In the genomic region with DNA sequence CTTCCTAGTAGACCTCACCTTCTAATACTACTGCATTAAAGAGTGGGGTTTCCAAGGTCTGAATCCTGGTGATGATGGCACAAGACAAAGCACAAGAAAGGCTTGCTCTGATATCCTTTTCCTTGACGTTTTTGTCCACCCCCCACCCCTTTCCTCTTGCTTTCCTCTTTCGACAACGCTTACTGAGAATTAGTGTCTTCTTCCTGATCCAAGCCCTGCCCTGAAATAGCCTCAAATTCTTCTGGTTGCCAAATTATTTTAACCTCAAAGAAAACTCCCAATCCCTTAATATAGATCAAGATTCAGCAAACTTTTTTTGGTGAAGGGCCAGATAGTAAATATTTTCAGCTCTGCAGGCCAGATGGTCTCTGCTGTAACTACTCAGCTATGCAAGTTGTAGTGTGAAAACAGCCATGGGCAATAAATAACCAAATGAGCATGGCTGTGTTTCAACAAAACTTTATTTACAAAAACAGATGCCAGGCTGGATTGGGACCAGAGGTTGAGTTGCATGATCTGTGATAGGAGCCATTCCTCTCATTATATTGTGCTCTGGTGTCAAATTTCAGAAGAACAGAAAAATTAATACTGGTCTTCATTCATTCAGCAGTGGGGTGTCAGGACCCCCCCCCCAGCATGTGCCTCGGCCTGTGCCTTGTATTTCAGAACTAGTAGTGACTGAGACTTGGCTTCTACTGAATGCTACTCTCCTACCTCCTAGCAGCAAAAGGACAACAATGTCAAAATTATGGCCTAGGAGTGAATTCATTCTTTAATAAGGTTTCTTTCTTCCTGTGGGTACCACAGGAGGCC, we compare ENCODE assay signal across 10 mouse cellular contexts.
A peak's percentile ranks its signal among the peaks of the same experiment; 100 is the strongest.
DNase-seq lines count a peak whose midpoint lies in the region; ATAC-seq and TF ChIP-seq lines count a peak whose summit lies in the region.
"Had no signal": no experiment of that assay in that cellular context is flagged by ENCODE, and none has a peak within 500 bp of the region (broad histone marks: within the 10 kb centered on the region; RNA-seq: fewer than 3 reads in every experiment).

No protein-coding gene starts in this region.

- 34% methylated on average over 4 of the region's 4 CpGs for WGBS in lung, embryonic 14.5 days

- TF ChIP-seq POLR2A in brain, embryonic 14.5 days (IDR thresholded peaks at IDR 0.05; ENCODE audit: borderline replicate concordance, extremely low read depth, insufficient read depth, insufficient read length, poor library complexity, severe bottlenecking): no peak

- no peaks in the 10 kb centered on the region for H3K36me3 ChIP-seq in lung, embryonic 14.5 days (ENCODE audit: insufficient read depth)
- H3K36me3 ChIP-seq: liver, embryonic 13.5 days; midbrain, embryonic 10.5 days had no signal

- no peaks in the 10 kb centered on the region for H3K27me3 ChIP-seq in lung, embryonic 14.5 days (ENCODE audit: insufficient read depth, low read length)
- H3K27me3 ChIP-seq: liver, embryonic 13.5 days had no signal

- TF ChIP-seq CTCF in lung, embryonic 14.5 days (IDR thresholded peaks at IDR 0.05; ENCODE audit: low read depth): no peak
- TF ChIP-seq CTCF in brain, embryonic 14.5 days (IDR thresholded peaks at IDR 0.05; ENCODE audit: borderline replicate concordance, extremely low read depth, insufficient read depth, insufficient read length): no peak

- H3K27ac ChIP-seq in lung, embryonic 14.5 days (ENCODE audit: low read depth): peak overlapping the region; percentile 30; the same call in 1 of the 2 replicates
- H3K27ac ChIP-seq: liver, embryonic 13.5 days; midbrain, embryonic 10.5 days had no signal

- H3K4me2 ChIP-seq in lung, embryonic 14.5 days: no peak overlapping the region
- H3K4me2 ChIP-seq: liver, embryonic 13.5 days had no signal

- H3K4me1 ChIP-seq in lung, embryonic 14.5 days (ENCODE audit: insufficient read depth): no peaks in the 10 kb centered on the region; the same call in 1 of the 2 replicates
- H3K4me1 ChIP-seq: liver, embryonic 13.5 days; midbrain, embryonic 10.5 days had no signal

- peak; percentile 83 for DNase-seq in lung, embryonic 14.5 days
- DNase-seq in lung, postnatal 4 days: no peak
- DNase-seq in brain, embryonic 14.5 days (ENCODE audit: low read depth): peak; percentile 74
- DNase-seq in kidney, adult 11 months: peak; percentile 30
- DNase-seq in kidney, postnatal 4 days: peak; percentile 14 to 46
- DNase-seq in retina, postnatal 1 day: no peak
- DNase-seq: adrenal gland, postnatal 10 days; liver, embryonic 13.5 days had no signal

- H3K9me3 ChIP-seq in lung, embryonic 14.5 days (ENCODE audit: low read depth, low read length): no peaks in the 10 kb centered on the region
- H3K9me3 ChIP-seq: liver, embryonic 13.5 days; midbrain, embryonic 10.5 days had no signal

- H3K9ac ChIP-seq in lung, embryonic 14.5 days: no peak overlapping the region
- H3K9ac ChIP-seq: liver, embryonic 13.5 days had no signal

- H3K4me3 ChIP-seq in lung, embryonic 14.5 days (ENCODE audit: low read depth, low read length): no peak overlapping the region
- H3K4me3 ChIP-seq: liver, embryonic 13.5 days; midbrain, embryonic 10.5 days had no signal

- peak; percentile 84 for ATAC-seq in lung, embryonic 14.5 days (ENCODE audit: insufficient read depth)
- ATAC-seq in monocyte, adult 5-6 weeks (replicated peaks; ENCODE audit: insufficient number of reproducible peaks, low FRiP score, low TSS enrichment, poor library complexity, severe bottlenecking): no peak

Comparison
In these comparisons a context has a peak if more than half of its experiments do, and no peak if none do; other contexts are left out.
1. DNase-seq: peak in lung, embryonic 14.5 days (single experiment), brain, embryonic 14.5 days (single experiment), kidney, adult 11 months (single experiment) and kidney, postnatal 4 days (2 of 2); none in lung, postnatal 4 days (0 of 2) and retina, postnatal 1 day (single experiment).